Mouse (Mus musculus): ENCODE data around the gene Flot1. TPM values are rescaled to one million over a fixed set of nuclear protein-coding genes. Genes with fewer than 3 reads are reported as not detected.

The Flot1 gene
- polyA plus RNA-seq, 1 experiment from 2014 or later, result 55.8 TPM

GRCm38 (mm10) chr17:35829737-35830136, 6.7 kb downstream of the Flot1 start:
- peaks cover 24% of the 10 kb centered on the region for H3K4me1 ChIP-seq (ENCODE audit: control insufficient read depth, insufficient read depth, low read length)
- no peaks in the 10 kb centered on the region for H3K27me3 ChIP-seq (ENCODE audit: control insufficient read depth, insufficient read depth, low read length)
- H3K4me3 ChIP-seq (replicated peaks; ENCODE audit: low read length), result no peak overlapping the region; the same call in 1 of the 2 replicates
- H3K9ac ChIP-seq (ENCODE audit: low read length), result peak overlapping the region; percentile 49
- peak overlapping the region; percentile 63 for H3K27ac ChIP-seq (ENCODE audit: low read length)
- peak overlapping the region; percentile 42 for H3K4me2 ChIP-seq (ENCODE audit: low read depth, low read length)
- WGBS, result under 1% methylated on average over 21 of the region's 21 CpGs
- ATAC-seq (ENCODE audit: insufficient read depth, low FRiP score), result peak; percentile 82
- peaks cover 23% of the 10 kb centered on the region for H3K36me3 ChIP-seq (ENCODE audit: control insufficient read depth, insufficient read depth, low read length)
- no peaks in the 10 kb centered on the region for H3K9me3 ChIP-seq (replicated peaks; ENCODE audit: control insufficient read depth, low read length)

GRCm38 (mm10) chr17:35832400-35833238, 9.6 kb downstream of the Flot1 start:
- H3K4me3 ChIP-seq (replicated peaks; ENCODE audit: low read length), result no peak overlapping the region
- H3K27me3 ChIP-seq (ENCODE audit: control insufficient read depth, insufficient read depth, low read length), result no peaks in the 10 kb centered on the region
- H3K36me3 ChIP-seq (ENCODE audit: control insufficient read depth, insufficient read depth, low read length), result peaks cover 34% of the 10 kb centered on the region
- H3K4me1 ChIP-seq (ENCODE audit: control insufficient read depth, insufficient read depth, low read length), result peaks cover 42% of the 10 kb centered on the region
- peak overlapping the region; percentile 8 for H3K27ac ChIP-seq (ENCODE audit: low read length)
- no peak overlapping the region for H3K9ac ChIP-seq (ENCODE audit: low read length)
- no peaks in the 10 kb centered on the region for H3K9me3 ChIP-seq (replicated peaks; ENCODE audit: control insufficient read depth, low read length)
- no peak overlapping the region for H3K4me2 ChIP-seq (ENCODE audit: low read depth, low read length)
- ATAC-seq (ENCODE audit: insufficient read depth, low FRiP score), result no peak
- 63% methylated on average over 8 of the region's 8 CpGs for WGBS

- H3K36me3 ChIP-seq (ENCODE audit: control insufficient read depth, insufficient read depth, low read length), result peaks cover 29% of the 10 kb centered on the region
These were observed 10.3 kb downstream of the Flot1 start for GRCm38 (mm10) chr17:35833239-35833751.

GRCm38 (mm10) chr17:35833894-35834293, 10.9 kb downstream of the Flot1 start:
- no peaks in the 10 kb centered on the region for H3K9me3 ChIP-seq (replicated peaks; ENCODE audit: control insufficient read depth, low read length)
- WGBS, result 50% methylated on average over 5 of the region's 5 CpGs
- H3K27ac ChIP-seq (ENCODE audit: low read length), result no peak overlapping the region
- H3K4me3 ChIP-seq (replicated peaks; ENCODE audit: low read length), result no peak overlapping the region
- H3K9ac ChIP-seq (ENCODE audit: low read length), result peak overlapping the region; percentile 4; the same call in 1 of the 2 replicates
- ATAC-seq (ENCODE audit: insufficient read depth, low FRiP score), result no peak
- peaks cover 29% of the 10 kb centered on the region for H3K36me3 ChIP-seq (ENCODE audit: control insufficient read depth, insufficient read depth, low read length)
- no peaks in the 10 kb centered on the region for H3K27me3 ChIP-seq (ENCODE audit: control insufficient read depth, insufficient read depth, low read length)
- peaks cover 42% of the 10 kb centered on the region for H3K4me1 ChIP-seq (ENCODE audit: control insufficient read depth, insufficient read depth, low read length)
- peak overlapping the region; percentile 3; the same call in 1 of the 2 replicates for H3K4me2 ChIP-seq (ENCODE audit: low read depth, low read length)

More at GRCm38 (mm10) chr17:35833239-35833751, 10.3 kb downstream of the Flot1 start:
- H3K4me1 ChIP-seq (ENCODE audit: control insufficient read depth, insufficient read depth, low read length), result peaks cover 42% of the 10 kb centered on the region
- H3K27ac ChIP-seq (ENCODE audit: low read length), result peak overlapping the region; percentile 8
- no peak overlapping the region for H3K9ac ChIP-seq (ENCODE audit: low read length)
- no peak overlapping the region for H3K4me2 ChIP-seq (ENCODE audit: low read depth, low read length)
- H3K27me3 ChIP-seq (ENCODE audit: control insufficient read depth, insufficient read depth, low read length), result no peaks in the 10 kb centered on the region
- no peak overlapping the region for H3K4me3 ChIP-seq (replicated peaks; ENCODE audit: low read length)
- ATAC-seq (ENCODE audit: insufficient read depth, low FRiP score), result no peak
- no peaks in the 10 kb centered on the region for H3K9me3 ChIP-seq (replicated peaks; ENCODE audit: control insufficient read depth, low read length)
- WGBS, result 20% methylated on average over 5 of the region's 5 CpGs

GRCm38 (mm10) chr17:35834696-35835422, 11.8 kb downstream of the Flot1 start:
- H3K27me3 ChIP-seq (ENCODE audit: control insufficient read depth, insufficient read depth, low read length), result no peaks in the 10 kb centered on the region
- 0 out of 2 replicates have a peak overlapping the region, but pooled peaks have one; percentile 12 for H3K27ac ChIP-seq (ENCODE audit: low read length)
- peak overlapping the region; percentile 78 for H3K4me3 ChIP-seq (replicated peaks; ENCODE audit: low read length)
- H3K36me3 ChIP-seq (ENCODE audit: control insufficient read depth, insufficient read depth, low read length), result peaks cover 29% of the 10 kb centered on the region
- H3K9ac ChIP-seq (ENCODE audit: low read length), result peak overlapping the region; percentile 5
- H3K9me3 ChIP-seq (replicated peaks; ENCODE audit: control insufficient read depth, low read length), result no peaks in the 10 kb centered on the region
- no peak for ATAC-seq (ENCODE audit: insufficient read depth, low FRiP score)
- 67% methylated on average over 26 of the region's 26 CpGs for WGBS
- peak overlapping the region; percentile 75 for H3K4me2 ChIP-seq (ENCODE audit: low read depth, low read length)
- H3K4me1 ChIP-seq (ENCODE audit: control insufficient read depth, insufficient read depth, low read length), result peaks cover 44% of the 10 kb centered on the region

GRCm38 (mm10) chr17:35835424-35836140, 12.6 kb downstream of the Flot1 start:
- Histone ChIP-seq H3K9ac (ENCODE audit: low read length) (peak overlapping the region; percentile 94), H3K27me3 (ENCODE audit: control insufficient read depth, insufficient read depth, low read length) (no peaks in the 10 kb centered on the region), H3K9me3 (replicated peaks; ENCODE audit: control insufficient read depth, low read length) (no peaks in the 10 kb centered on the region), H3K4me3 (replicated peaks; ENCODE audit: low read length) (peak overlapping the region; percentile 78), H3K36me3 (ENCODE audit: control insufficient read depth, insufficient read depth, low read length) (peaks cover 29% of the 10 kb centered on the region), H3K4me2 (ENCODE audit: low read depth, low read length) (peak overlapping the region; percentile 75), H3K27ac (ENCODE audit: low read length) (no peak overlapping the region; the same call in 1 of the 2 replicates), H3K4me1 (ENCODE audit: control insufficient read depth, insufficient read depth, low read length) (peaks cover 38% of the 10 kb centered on the region)
- WGBS, result 67% methylated on average over 26 of the region's 26 CpGs
- ATAC-seq (ENCODE audit: insufficient read depth, low FRiP score), result no peak

- H3K4me1 ChIP-seq (ENCODE audit: control insufficient read depth, insufficient read depth, low read length), result peaks cover 38% of the 10 kb centered on the region
- no peaks in the 10 kb centered on the region for H3K27me3 ChIP-seq (ENCODE audit: control insufficient read depth, insufficient read depth, low read length)
- peak overlapping the region; percentile 75 for H3K4me2 ChIP-seq (ENCODE audit: low read depth, low read length)
- ATAC-seq (ENCODE audit: insufficient read depth, low FRiP score), result no peak
- peaks cover 29% of the 10 kb centered on the region for H3K36me3 ChIP-seq (ENCODE audit: control insufficient read depth, insufficient read depth, low read length)
- H3K9me3 ChIP-seq (replicated peaks; ENCODE audit: control insufficient read depth, low read length), result no peaks in the 10 kb centered on the region
- peak overlapping the region; percentile 94 for H3K9ac ChIP-seq (ENCODE audit: low read length)
- peak overlapping the region; percentile 96 for H3K27ac ChIP-seq (ENCODE audit: low read length)
- WGBS, result 5% methylated on average over 24 of the region's 24 CpGs
- H3K4me3 ChIP-seq (replicated peaks; ENCODE audit: low read length), result peak overlapping the region; percentile 78
These were observed 13.3 kb downstream of the Flot1 start for GRCm38 (mm10) chr17:35836178-35836965.

GRCm38 (mm10) chr17:35836991-35837422, 14.0 kb downstream of the Flot1 start:
- peak overlapping the region; percentile 96 for H3K27ac ChIP-seq (ENCODE audit: low read length)
- peaks cover 29% of the 10 kb centered on the region for H3K36me3 ChIP-seq (ENCODE audit: control insufficient read depth, insufficient read depth, low read length)
- H3K4me2 ChIP-seq (ENCODE audit: low read depth, low read length), result peak overlapping the region; percentile 75
- peak overlapping the region; percentile 78 for H3K4me3 ChIP-seq (replicated peaks; ENCODE audit: low read length)
- no peaks in the 10 kb centered on the region for H3K9me3 ChIP-seq (replicated peaks; ENCODE audit: control insufficient read depth, low read length)
- peaks cover 40% of the 10 kb centered on the region for H3K4me1 ChIP-seq (ENCODE audit: control insufficient read depth, insufficient read depth, low read length)
- no peaks in the 10 kb centered on the region for H3K27me3 ChIP-seq (ENCODE audit: control insufficient read depth, insufficient read depth, low read length)
- peak; percentile 54 for ATAC-seq (ENCODE audit: insufficient read depth, low FRiP score)
- H3K9ac ChIP-seq (ENCODE audit: low read length), result peak overlapping the region; percentile 94
- under 1% methylated on average over 24 of the region's 25 CpGs for WGBS
